In genomic region chr9:105467787-105468186, GRCm38 (mm10) we compare ENCODE assay signal across 12 mouse cellular contexts. TPM values are rescaled to one million over a fixed set of nuclear protein-coding genes. Genes with fewer than 3 reads are reported as not detected.
DNase-seq lines count a peak whose midpoint lies in the region; ATAC-seq and TF ChIP-seq lines count a peak whose summit lies in the region.
"Had no signal": no experiment of that assay in that cellular context is flagged by ENCODE, and none has a peak within 500 bp of the region (broad histone marks: within the 10 kb centered on the region; RNA-seq: fewer than 3 reads in every experiment).

No protein-coding gene starts in this region.

- H3K4me3 ChIP-seq in left cerebral cortex, adult 2 months: no peak overlapping the region
- H3K4me3 ChIP-seq: liver, embryonic 15.5 days; midbrain, embryonic 15.5 days had no signal

- intact Hi-C loops in left cerebral cortex, adult 2 months (cut with DNase I): no loop called here
- intact Hi-C loops in left cerebral cortex, postnatal 36 days (cut with DNase I): no loop called here

- H3K27me3 ChIP-seq in Patski: no peaks in the 10 kb centered on the region
- H3K27me3 ChIP-seq: liver, embryonic 15.5 days; midbrain, embryonic 15.5 days had no signal

- in situ Hi-C loops in Patski (cut with MboI; ENCODE audit: low pct_unique_long_range_greater_than_20kb): no loop called here

- ATAC-seq in Patski: no peak
- no peak for ATAC-seq in erythroid progenitor cell, adult 5-6 weeks (replicated peaks; ENCODE audit: low FRiP score, poor library complexity, severe bottlenecking)
- ATAC-seq: midbrain, embryonic 15.5 days had no signal

- peak; percentile 52 for TF ChIP-seq CTCF in left cerebral cortex, adult 2 months (IDR thresholded peaks at IDR 0.05)
- TF ChIP-seq CTCF in Patski (IDR thresholded peaks at IDR 0.05): peak; percentile 68

- peak; percentile 10 to 29 for DNase-seq in cerebellum, postnatal 14 days
- no peak for DNase-seq in cerebellum, adult 11 months
- DNase-seq in left cerebral cortex, adult 2 months (ENCODE audit: extremely low spot score in 1 of 2, low spot score in 2 of 2): no peak
- DNase-seq in left cerebral cortex, postnatal 36 days (ENCODE audit: low spot score in 2 of 2): no peak
- peak; percentile 35 for DNase-seq in 416B (ENCODE audit: low read depth)
- no peak for DNase-seq in Patski (ENCODE audit: low read depth, low spot score)
- no peak for DNase-seq in layer of hippocampus, postnatal 25 days (ENCODE audit: extremely low spot score in 1 of 2, low spot score in 1 of 2)
- DNase-seq: adrenal gland, postnatal 25 days; heart, postnatal 10 days had no signal

- CTCF ChIA-PET in Patski (lab: Charles Lee): interaction anchor here (0.9 to 1.1 kb wide), 2 partner anchors 9 to 149 kb away, joined by 3 read pairs; no protein-coding TSS in a partner anchor

- POLR2A ChIA-PET in Patski (lab: Charles Lee): no interaction called here

- H3K27ac ChIP-seq in left cerebral cortex, adult 2 months: no peak overlapping the region
- H3K27ac ChIP-seq: liver, embryonic 15.5 days; midbrain, embryonic 15.5 days had no signal

RNA-seq across cellular contexts. Expression of gene Atp2c1, which starts 59.3 kb away (rescaled TPM):
- total RNA-seq in left cerebral cortex, adult 2 months (2021): 100 to 1,000 TPM; 202 to 209 TPM
- 100 to 1,000 TPM; 197 to 214 TPM for total RNA-seq in left cerebral cortex, postnatal 36 days (2021)
- 60.1 TPM for polyA plus RNA-seq in Patski (2021)
- 13.0 and 28.1 TPM in 2 replicates for total RNA-seq in erythroid progenitor cell, adult 5-6 weeks (2015; ENCODE audit: low replicate concordance)
- 25.2 and 37.4 TPM in 2 replicates for total RNA-seq in erythroid progenitor cell, adult 5-6 weeks (2017; ENCODE audit: low replicate concordance)
- total RNA-seq in layer of hippocampus, postnatal 25 days (2021): 100 to 1,000 TPM; 244 to 253 TPM

Comparison
In these comparisons a context has a peak if more than half of its experiments do, and no peak if none do; other contexts are left out.
1. DNase-seq: peak in cerebellum, postnatal 14 days (2 of 2) and 416B (single experiment); none in cerebellum, adult 11 months (single experiment), left cerebral cortex, adult 2 months (0 of 2), left cerebral cortex, postnatal 36 days (0 of 2), Patski (single experiment) and layer of hippocampus, postnatal 25 days (0 of 2).
2. RNA of gene Atp2c1, which starts 59.3 kb away (total RNA-seq): 244 to 253 TPM in layer of hippocampus, postnatal 25 days, 197 to 214 TPM in left cerebral cortex, postnatal 36 days and 202 to 209 TPM in left cerebral cortex, adult 2 months; 13.0 to 37.4 TPM in erythroid progenitor cell, adult 5-6 weeks; every median in the first group is over 4 times any median in the second.